Mouse (Mus musculus) erythroid progenitor cell, adult 5-6 weeks (primary cell): ENCODE measurements around the gene Cytip. TPM values are rescaled to one million over a fixed set of nuclear protein-coding genes. Genes with fewer than 3 reads are reported as not detected.

Experiments used
- ATAC-seq: replicated peaks from 2 replicates; pipeline ENCODE4 v1.8.0; 2016; ENCODE audit warnings: moderate number of reproducible peaks, mild to moderate bottlenecking, moderate TSS enrichment, inconsistent platforms; ENCODE audit not compliant: poor library complexity, low FRiP score, severe bottlenecking
- total RNA-seq, 2 experiments: library from RNA; stranded (forward) in 1 of 2; stranded (reverse) in 1 of 2; fragments of 150-400 nt in 1 of 2; fragments of 186-747, 209-891 nt in 1 of 2; gene quantifications; 2 replicates each; pipeline versions ENCODE4 v1.2.3 to v1.2.4; 2015 to 2017; ENCODE audit warnings: low replicate concordance in 2 of 2

The Cytip gene
- total RNA-seq (2015; ENCODE audit: low replicate concordance): 15.9 and 16.3 TPM in 2 replicates
- 21.9 and 32.7 TPM in 2 replicates for total RNA-seq (2017; ENCODE audit: low replicate concordance)

DNA sequence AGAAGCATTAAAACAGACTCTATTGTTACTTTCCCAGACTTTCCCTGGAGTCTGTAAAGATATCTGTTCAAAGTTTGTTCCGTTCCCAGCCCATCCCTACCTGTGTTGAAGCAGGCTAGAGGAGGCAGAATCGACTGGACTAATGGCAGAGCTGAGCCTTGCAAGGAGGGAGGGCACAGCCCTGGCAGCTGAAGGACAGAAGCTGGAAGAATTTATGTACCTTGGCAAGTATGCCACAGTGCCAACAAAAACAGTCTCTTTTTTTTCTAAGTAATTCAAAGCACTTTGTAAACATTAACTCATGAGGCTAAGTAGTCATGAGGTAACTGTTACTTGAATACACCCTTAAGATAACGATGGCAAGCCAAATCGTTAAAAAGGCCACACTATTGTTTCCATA lies at the start of gene Cytip:
Gene Cytip (minus strand): TSS at position 187 of the 400 bp plus-strand sequence.
- no peak for ATAC-seq

DNA sequence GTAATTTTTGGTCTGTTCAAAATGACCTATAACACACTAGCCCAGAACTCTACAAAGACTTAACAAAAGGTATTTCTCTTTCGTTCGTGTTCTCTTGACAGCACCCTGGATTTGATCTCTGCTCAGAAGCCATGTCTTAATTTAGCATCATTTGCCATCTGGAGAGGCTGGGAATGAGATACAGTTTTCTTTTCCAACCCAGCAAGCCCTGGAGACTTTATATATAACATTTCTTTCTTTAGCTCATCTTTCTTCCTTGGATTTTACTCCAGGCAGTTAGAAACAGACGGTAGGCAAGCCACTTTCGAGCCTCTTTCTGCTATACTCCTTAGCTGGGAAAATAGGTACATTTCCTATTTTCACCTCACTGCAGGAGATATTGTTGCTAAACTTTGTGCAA lies 45.3 kb upstream of the Cytip start:
- no peak for ATAC-seq

DNA sequence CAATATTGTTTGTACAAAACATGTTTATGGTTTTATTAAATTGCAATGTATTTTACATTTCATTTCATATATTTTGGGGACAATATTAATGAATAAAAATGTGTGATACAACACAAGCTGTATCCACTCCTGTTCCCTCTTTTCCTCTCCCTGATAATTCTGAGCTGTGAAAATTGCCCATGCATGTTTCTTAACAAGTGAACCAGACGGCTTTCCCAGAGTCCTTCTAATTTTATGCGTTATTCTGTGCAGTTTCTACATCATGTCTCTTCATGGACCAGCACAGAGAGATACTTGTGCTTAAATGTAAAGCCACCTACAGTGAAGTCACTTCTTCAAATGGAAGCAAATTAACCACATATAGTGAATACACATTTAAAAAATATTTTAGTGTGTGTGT lies 42.2 kb upstream of the Cytip start:
- ATAC-seq: no peak

DNA sequence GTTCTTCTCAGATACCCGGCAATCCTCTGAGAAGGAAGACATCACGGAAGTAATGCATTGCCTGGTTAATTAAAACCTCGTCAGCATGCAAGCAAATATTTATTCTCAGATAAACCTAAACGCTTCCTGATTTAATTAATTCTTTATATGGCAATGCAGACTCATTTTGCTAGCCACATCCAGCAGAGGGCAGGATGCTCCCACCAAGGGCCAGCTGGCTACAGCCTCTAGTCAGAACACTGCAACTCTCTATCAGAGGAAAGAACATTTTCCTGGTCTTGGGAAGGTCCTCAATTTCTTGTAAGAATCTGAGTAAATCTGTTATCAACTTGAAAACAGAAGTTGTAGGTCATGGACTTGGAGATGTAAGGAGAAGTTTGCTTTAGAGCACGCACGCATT lies 4.1 kb upstream of the Cytip start:
- ATAC-seq: no peak

DNA sequence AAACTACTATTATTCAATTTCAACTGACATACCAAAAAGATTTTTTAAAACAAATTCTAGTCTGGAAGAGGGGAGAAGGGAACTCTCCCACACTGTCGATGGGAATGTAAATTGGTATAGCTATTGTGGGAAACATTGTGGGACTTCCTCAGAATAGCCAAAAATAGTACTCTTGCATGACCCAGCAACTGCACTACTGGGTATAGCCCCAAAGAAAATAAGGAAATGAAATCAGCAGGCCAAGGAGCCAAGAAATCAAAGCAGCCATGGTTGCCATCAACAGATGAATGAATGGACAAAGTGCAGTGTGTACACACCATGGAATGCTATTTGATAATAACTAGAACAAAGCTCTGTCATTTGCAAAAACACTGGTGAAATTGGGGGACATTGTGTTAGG lies 1.5 kb upstream of the Cytip start:
- ATAC-seq: no peak

DNA sequence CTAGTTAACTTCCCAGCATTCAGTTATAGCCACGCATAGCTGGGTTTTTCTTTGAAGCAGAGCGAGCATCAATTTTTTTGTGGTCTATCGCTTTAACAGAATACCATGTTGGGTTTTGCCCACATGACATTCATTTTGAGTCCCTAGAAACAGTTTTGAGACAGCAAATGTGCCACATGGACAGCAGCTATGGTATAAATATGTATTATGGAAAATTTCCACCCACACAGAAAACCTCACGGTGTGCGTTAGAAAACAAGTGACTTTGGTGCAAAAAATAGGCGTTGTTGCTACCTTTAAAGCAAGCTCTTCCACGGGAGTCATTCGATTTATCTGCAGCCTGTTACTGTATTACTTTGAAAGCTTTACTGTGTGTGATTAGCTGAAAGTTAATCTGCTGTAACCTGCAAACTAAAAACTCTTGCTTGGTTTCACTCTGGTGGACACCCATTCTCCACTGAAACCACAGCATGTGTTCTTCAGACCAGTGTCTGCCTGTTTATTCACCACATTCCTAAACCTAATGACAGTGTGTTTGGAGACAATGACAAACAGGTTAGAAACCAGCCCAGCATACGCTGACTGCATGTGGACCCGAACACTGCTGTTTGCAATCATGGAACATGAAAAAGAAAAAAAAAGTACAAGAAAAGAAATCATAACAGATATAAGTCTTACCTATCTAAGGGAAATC lies 763 bp downstream of the Cytip start:
- no peak for ATAC-seq

DNA sequence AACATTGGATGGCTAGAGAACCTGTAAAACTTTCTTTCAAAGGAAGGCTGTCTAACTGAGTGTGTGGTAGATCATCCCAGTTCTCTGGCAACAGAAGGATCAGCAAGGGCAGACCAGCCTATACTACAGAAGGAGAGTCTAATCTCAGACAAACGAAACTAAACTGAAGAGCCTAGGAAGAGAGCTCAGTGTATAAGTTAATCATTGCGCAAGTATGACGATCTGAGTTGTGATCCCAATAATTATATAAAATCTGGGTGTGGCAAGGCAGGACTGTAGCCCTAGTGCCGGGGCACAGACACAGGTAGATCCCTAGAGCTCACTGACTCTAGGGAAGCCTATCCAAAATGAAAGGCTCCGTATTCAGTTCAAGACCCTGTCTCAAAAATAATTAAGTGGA lies 3.2 kb downstream of the Cytip start:
- ATAC-seq: no peak

DNA sequence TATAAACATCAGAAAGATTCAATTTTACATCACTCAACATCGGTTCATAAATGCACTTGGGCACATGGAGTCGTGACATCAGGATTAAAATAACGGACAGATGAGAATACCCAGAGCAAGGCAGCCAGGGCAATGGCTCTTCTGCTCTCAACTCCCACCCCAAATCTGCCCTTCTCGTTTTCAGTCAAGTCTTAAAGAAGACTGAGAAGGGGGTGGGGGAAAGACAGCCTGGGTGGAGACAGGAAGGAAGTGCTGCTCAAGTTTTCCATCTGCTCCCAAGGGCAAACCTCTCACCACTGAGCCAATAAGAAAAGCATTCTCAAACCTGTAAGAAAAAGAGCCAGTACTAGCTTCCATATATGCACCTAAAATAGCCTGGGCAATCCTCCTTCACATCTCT lies 5.8 kb downstream of the Cytip start:
- ATAC-seq: no peak

DNA sequence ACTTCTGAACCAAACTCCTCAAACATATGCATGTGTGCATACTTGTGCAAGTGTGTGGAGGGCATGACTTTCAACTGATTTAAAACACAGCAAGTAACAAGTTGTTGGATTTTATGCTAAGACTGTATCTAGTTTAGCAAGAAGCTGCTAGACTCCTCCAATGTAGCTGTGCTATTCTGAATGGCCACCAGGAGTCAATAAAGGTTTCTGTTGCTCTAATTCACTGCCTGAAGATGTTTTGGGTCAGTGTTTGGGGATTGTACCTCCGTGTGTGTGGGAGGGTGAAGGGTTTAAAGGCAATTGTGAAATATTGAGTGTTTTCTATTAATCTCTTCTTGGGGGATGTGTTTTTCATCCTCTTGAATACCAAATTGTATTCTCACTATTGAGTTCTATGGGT lies 6.4 kb downstream of the Cytip start:
- no peak for ATAC-seq

DNA sequence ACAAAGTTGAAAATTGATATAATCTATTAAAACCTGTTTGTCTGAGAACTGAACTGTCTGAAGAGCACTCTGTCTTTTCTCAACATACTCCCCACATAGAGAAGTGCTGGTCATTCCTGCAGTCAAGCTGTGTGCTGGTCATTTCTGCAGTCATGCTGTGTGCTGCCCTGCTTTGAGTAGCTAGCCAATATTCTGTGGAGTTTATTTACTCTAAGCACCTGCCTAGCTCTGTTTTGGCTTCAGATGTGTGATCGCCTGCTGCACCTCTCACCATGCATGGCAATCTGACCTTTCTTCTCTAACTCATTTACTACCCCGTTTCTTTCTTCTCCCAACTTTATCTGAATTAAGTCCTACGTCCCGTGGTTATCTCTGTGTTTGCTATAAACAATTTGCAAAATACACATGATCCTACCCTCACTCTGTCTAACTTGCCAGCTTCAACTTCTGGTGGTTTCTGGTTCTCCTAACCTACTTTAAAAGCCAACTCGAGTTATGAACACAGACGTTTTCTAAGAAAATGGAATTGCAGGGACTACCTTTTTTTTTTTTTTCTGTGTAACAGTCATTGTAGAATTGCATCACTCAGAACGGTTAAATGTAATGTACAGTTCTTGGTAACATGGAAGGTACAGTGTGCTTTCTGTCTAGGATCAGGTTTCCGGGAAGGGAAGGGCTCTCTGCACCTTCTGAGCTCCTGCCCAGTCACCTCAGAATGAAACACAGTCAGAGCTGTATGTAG lies 7.9 kb downstream of the Cytip start:
- no peak for ATAC-seq

DNA sequence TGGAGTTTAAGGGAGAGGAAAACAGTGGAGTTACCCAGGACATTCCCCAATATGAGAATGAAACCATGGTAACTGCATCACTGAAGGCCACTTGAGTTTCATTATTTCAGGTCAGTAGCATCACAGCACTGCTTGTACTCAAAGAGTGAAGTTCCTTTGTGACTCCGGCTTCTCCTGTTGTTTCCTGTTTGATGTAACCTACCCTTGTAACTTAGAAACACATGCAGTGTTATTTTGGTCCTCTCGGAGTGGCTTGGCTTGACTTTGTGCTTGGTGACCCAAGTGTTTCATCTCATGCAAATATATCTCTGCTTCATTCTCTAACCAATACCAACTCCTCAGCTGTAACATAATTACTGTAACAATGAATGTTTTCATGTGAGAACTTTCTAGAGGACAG lies 11.1 kb downstream of the Cytip start:
- no peak for ATAC-seq

DNA sequence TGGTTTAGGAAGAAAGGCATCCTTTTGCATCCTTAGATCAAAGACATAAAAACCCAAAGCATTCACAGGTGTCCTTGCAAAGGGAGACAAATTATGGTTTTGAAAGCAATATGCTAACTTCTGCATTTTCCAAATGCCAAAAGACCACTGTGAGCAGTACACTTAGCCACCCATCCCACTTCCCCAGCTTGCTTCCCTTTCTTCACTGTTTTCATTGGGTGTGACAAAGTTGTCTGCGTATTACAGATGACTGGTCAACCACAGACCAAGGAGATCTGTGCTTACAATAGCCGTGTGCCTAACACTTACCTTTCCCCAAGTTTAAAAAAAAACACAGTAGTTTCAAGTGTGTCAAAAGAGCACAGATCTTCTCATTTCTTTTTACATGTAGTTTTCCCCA lies 11.7 kb downstream of the Cytip start:
- no peak for ATAC-seq

DNA sequence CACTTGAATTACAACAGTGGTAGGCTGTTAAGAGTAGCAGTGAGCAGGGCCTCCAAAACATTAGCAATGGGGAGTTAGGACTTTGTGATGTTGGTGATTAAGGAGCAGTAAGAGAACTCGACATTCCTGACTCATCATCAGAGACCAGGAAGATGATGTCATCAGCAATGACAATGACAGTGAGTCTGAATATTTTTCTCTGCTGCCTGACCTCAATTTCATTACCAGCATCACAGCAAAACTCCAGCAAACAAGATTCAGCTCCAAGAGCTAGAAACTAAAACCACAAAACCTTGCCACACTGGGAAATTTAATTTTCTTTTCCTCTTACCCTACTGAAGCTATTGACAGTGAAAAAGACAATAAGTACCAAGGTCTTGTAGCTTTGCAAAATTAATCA lies 14.6 kb downstream of the Cytip start:
- ATAC-seq: no peak

DNA sequence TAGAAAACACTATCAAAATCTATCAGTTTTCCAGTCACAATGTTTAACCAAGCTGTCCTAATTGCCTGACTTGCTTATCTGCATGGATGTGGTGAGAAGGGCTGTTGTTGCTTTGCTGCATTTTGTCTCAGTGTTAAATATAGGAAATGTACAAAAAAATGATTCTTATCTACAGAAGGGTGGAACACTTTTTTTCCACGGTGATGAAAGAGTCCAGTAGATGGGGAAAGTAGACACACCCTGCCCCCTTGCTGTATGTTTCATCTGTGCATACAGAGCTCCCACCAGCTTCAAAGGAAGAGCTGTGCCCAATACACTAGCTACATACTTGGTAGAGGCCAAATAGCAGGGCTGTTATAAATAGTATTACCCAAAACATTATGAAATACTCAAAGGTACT lies 16.3 kb downstream of the Cytip start:
- ATAC-seq: no peak

DNA sequence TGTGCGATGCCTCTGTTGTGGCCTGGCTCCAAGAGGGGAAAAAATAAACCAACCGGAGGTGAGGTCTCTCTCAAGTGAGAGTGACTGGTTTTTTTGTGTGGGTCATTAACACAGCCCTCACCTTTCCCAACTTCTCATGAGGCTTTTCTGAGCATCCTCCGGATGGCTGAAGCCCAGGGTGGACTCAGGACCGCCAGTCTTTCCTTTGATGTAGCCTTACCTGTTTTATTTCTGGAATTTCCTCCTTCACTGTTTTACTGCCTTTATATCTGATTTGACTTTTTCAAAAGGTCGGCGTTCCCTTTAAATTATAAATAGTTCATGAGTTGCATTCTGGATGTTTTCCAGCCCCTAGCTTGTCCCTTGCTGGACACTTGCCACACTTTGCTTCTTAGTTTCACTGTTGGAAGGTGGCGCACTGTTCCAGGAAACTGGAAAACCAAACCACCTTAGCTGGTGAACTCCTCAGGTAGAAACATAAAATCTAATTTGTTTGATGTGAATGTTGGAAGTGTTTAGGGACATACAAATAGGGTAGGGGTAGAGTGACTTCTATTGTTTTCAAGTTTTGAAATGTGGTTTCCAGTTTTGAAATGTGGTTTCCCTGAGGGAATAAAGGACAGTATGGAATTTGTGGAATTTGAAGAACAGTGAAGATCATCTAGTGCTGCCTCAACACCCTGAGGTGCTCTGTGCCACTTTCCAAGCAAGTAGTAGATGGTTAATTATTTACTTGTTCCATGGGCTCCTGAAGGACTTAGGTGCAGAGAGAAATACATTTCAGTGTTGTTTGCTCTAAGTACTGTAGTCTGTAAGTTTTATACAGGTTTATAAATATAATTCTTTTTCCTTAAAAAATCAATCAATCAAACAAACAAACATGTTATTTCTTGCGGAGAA lies 19.7 kb downstream of the Cytip start:
- ATAC-seq: no peak

DNA sequence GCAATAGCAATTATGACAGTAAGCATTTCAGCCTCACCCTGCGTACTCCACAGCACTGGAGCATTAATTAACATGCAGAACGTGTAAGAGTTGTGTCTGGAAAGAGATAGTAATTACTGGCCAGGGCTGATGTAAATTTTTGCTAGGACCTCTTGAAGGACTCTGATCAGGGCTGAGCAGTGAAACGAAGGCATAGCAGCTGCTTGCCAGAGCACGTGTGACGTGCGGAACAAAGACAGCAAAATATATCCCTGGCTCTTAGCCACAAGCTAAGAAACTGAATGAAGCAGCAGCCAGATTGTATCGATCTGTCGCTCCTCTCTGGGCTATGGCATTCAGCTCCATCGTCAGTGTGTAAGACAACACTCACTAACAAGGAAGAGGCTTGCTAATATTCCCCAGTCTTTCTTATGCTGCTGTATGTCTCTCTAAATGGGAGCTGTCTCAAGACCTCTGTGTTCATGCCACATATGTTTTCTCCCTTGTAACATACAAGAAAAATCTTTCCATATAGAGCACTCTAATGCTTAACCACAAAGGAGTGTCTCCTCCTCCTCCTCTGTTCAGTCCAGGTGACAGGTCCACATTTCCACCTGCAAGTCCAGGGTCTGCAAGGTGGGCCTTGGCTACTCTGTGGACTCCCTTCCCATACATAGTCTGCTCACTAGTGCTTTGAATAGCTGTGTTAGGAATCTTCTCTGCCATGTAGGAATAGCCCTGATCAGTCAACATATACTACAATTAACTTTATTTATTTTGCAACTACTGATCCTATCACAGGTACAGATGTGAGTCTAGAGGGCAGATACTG lies 20.7 kb downstream of the Cytip start:
- ATAC-seq: no peak

DNA sequence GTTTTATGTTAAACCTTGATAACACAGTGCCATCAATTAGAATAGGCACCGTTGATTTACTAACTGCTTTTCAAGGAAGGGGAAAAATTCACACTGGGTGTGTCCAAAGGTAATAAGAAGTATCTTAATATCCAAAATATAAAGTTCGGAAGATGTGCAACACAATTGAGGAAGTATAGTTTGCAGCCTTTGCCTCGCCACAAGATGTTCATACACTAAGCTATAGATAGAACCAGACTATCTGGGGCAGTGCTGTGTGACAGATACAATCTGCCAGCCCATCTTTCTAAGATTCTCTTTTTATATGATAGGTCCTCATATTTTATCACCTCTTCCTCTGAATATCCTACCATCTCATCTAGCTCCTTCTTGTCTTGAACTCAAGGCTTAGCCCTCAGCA lies 22.4 kb downstream of the Cytip start:
- ATAC-seq: no peak

DNA sequence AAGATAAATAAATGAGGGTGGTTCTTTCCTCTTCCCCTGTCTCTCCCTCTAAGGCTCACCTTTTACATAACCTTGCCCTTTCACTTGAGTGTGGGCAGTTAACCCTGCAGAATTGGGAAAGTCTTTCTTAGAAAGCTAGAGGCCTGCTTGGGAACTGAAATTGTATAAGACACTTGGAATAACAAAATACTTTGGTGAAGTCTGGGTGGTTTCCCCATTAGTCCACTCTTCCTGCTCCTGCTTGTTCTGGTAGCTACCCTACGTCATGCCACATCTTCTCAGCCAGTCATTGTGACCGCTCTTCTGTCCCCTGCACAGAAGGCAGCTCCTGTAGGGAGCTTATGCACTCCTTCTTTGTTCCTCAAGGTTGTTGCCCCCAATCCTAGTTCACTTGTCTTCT lies 26.2 kb downstream of the Cytip start:
- no peak for ATAC-seq

DNA sequence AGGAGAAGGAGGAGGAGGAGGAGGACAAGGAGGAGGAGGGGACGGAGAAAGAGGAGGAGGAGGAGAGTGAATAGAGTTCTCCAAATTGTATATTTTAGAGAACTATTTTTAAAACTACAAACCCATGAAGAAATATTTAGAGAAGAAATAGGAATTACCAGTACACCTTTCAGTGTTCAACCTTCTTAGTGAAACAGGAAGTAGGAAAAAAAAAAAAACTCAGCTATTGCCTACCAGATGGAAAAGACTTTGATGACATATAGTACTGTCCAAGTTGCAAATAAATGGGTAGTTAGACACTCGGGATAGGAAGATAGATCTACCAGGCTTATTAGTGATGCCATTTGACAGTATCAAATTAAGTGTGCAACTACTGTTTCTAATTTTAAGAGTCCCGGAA lies 27.7 kb downstream of the Cytip start:
- no peak for ATAC-seq

DNA sequence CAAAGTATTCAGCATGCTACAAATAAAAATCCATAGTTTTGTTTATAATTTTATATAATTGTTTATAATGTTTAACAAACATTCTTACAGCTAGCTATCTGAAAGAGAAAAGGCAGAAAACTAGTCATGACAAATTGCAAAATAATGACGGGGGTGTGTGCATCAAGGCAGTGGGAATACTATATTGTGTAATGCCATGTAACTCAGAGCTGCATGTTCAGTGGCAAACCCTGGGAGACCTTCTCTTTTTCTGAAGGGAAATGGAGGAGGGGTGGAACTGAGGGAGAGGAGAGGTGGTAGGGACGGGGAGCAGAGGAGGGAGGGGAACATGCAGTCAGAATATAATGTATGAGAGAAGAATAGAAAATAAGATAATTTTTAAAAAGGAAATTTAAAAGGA lies 28.6 kb downstream of the Cytip start:
- no peak for ATAC-seq
